10 mouse cellular contexts compared by ENCODE assay signal in the genomic region with DNA sequence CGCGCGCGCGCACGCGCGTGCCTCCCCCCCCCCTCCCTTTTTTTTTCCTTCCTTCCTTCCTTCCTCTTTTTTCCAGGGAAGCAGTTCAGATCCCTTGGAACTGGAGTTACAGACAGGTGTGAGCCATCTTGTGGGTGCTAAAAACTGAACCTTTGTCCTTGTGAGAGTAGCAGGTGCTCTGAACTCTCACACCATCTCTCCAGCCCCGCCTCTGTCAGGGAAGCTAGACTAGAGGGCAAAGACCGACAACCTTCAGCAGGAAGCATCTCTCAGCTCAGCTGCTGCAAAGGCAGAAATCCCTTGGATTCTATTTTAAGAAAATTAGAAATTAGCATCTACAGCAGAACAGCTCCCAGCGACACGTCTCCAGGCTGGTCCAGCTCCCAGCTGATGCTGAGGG. TPM values are rescaled to one million over a fixed set of nuclear protein-coding genes. Genes with fewer than 3 reads are reported as not detected.
DNase-seq lines count a peak whose midpoint lies in the region; ATAC-seq and TF ChIP-seq lines count a peak whose summit lies in the region.
"Had no signal": no experiment of that assay in that cellular context is flagged by ENCODE, and none has a peak within 500 bp of the region (broad histone marks: within the 10 kb centered on the region; RNA-seq: fewer than 3 reads in every experiment).

No protein-coding gene starts in this region.

- H3K4me3 ChIP-seq in gastrocnemius, adult 2 months, result peak overlapping the region; percentile 28; the same call in 1 of the 2 replicates
- H3K4me3 ChIP-seq in lung, embryonic 14.5 days (ENCODE audit: low read depth, low read length), result no peak overlapping the region
- no peak overlapping the region for H3K4me3 ChIP-seq in midbrain, postnatal 0 days (ENCODE audit: low read depth, low read length)
- H3K4me3 ChIP-seq: megakaryocyte, embryonic 14.5 days had no signal

- no peak overlapping the region for H3K27ac ChIP-seq in gastrocnemius, adult 2 months
- peak overlapping the region; percentile 20; the same call in 1 of the 2 replicates for H3K27ac ChIP-seq in lung, embryonic 14.5 days (ENCODE audit: low read depth)
- no peak overlapping the region for H3K27ac ChIP-seq in midbrain, postnatal 0 days (ENCODE audit: low read depth, low read length)

- intact Hi-C loops in gastrocnemius, adult 2 months (cut with DNase I), result no loop called here
- intact Hi-C loops in gastrocnemius, postnatal 14 days (cut with DNase I; ENCODE audit: low total_unique reads), result no loop called here

- no peak for ATAC-seq in lung, embryonic 14.5 days (ENCODE audit: insufficient read depth)
- no peak for ATAC-seq in midbrain, postnatal 0 days (ENCODE audit: low FRiP score)

- no peaks in the 10 kb centered on the region for H3K9me3 ChIP-seq in lung, embryonic 14.5 days (ENCODE audit: low read depth, low read length)
- no peaks in the 10 kb centered on the region for H3K9me3 ChIP-seq in midbrain, postnatal 0 days (ENCODE audit: low read length)
- H3K9me3 ChIP-seq: megakaryocyte, embryonic 14.5 days had no signal

- H3K4me2 ChIP-seq in lung, embryonic 14.5 days, result peak overlapping the region; percentile 31; the same call in 1 of the 2 replicates
- no peak overlapping the region for H3K4me2 ChIP-seq in midbrain, postnatal 0 days (ENCODE audit: low read depth, low read length, poor library complexity, severe bottlenecking)

- H3K27me3 ChIP-seq in lung, embryonic 14.5 days (ENCODE audit: insufficient read depth, low read length), result no peaks in the 10 kb centered on the region
- no peaks in the 10 kb centered on the region for H3K27me3 ChIP-seq in midbrain, postnatal 0 days (ENCODE audit: insufficient read depth, low read length)
- H3K27me3 ChIP-seq: megakaryocyte, embryonic 14.5 days had no signal

- no peak for DNase-seq in gastrocnemius, adult 2 months
- no peak for DNase-seq in gastrocnemius, postnatal 14 days
- DNase-seq in lung, embryonic 14.5 days, result no peak
- DNase-seq in lung, postnatal 25 days (ENCODE audit: low spot score), result no peak
- peak; percentile 36 for DNase-seq in kidney, postnatal 14 days
- peak; percentile 24 for DNase-seq in thymus, postnatal 25 days
- DNase-seq in midbrain, postnatal 0 days (ENCODE audit: low spot score), result no peak
- DNase-seq in cerebellum, postnatal 4 days (ENCODE audit: low spot score in 2 of 2), result no peak
- DNase-seq: cerebellum, postnatal 10 days had no signal

- H3K36me3 ChIP-seq in lung, embryonic 14.5 days (ENCODE audit: insufficient read depth), result peaks cover 7% of the 10 kb centered on the region; the same call in 1 of the 2 replicates
- H3K36me3 ChIP-seq in midbrain, postnatal 0 days (ENCODE audit: insufficient read depth, low read length), result no peaks in the 10 kb centered on the region

- 76% methylated on average over 12 of the region's 12 CpGs for WGBS in lung, embryonic 14.5 days
- WGBS in midbrain, postnatal 0 days, result 86% methylated on average over 12 of the region's 12 CpGs

- no peak for TF ChIP-seq CTCF in gastrocnemius, adult 2 months (IDR thresholded peaks at IDR 0.05)
- TF ChIP-seq CTCF in lung, embryonic 14.5 days (IDR thresholded peaks at IDR 0.05; ENCODE audit: low read depth), result no peak
- TF ChIP-seq CTCF in midbrain, postnatal 0 days (IDR thresholded peaks at IDR 0.05), result no peak

- peaks cover 11% of the 10 kb centered on the region for H3K4me1 ChIP-seq in lung, embryonic 14.5 days (ENCODE audit: insufficient read depth)
- H3K4me1 ChIP-seq in midbrain, postnatal 0 days (ENCODE audit: insufficient read depth, low read length), result peaks cover 6% of the 10 kb centered on the region; the same call in 1 of the 2 replicates

- H3K9ac ChIP-seq in lung, embryonic 14.5 days, result no peak overlapping the region
- H3K9ac ChIP-seq in midbrain, postnatal 0 days (replicated peaks; ENCODE audit: low read length, poor library complexity, severe bottlenecking), result no peak overlapping the region; the same call in 1 of the 2 replicates

RNA-seq across cellular contexts. Expression of a gene that starts 4.0 kb away (rescaled TPM):
- total RNA-seq in gastrocnemius, adult 2 months (2021), result 10 to 100 TPM; 13.7 to 20.3 TPM
- 10 to 100 TPM; 19.1 to 22.9 TPM for total RNA-seq in gastrocnemius, postnatal 14 days (2021)
- polyA plus RNA-seq in lung, embryonic 14.5 days (2014; fragmentation: Nextera tagmentation; extraction: Ambion mirVana), result 189 and 200 TPM in 2 replicates
- 63.0 and 79.1 TPM in 2 replicates for total RNA-seq in midbrain, postnatal 0 days (2014; rRNA removed)
- polyA plus RNA-seq in midbrain, postnatal 0 days (2015; fragmentation: Nextera tagmentation; extraction: Ambion mirVana), result 200 and 206 TPM in 2 replicates

RNA-seq across cellular contexts. Expression of a gene that starts 43.4 kb away (rescaled TPM):
- total RNA-seq in gastrocnemius, adult 2 months (2021), result 10 to 100 TPM; 17.8 to 18.5 TPM
- 10 to 100 TPM; 17.5 to 19.6 TPM for total RNA-seq in gastrocnemius, postnatal 14 days (2021)
- 56.1 and 59.4 TPM in 2 replicates for polyA plus RNA-seq in lung, embryonic 14.5 days (2014; fragmentation: Nextera tagmentation; extraction: Ambion mirVana)
- 24.3 and 32.9 TPM in 2 replicates for total RNA-seq in midbrain, postnatal 0 days (2014; rRNA removed)
- polyA plus RNA-seq in midbrain, postnatal 0 days (2015; fragmentation: Nextera tagmentation; extraction: Ambion mirVana), result 89.8 and 104 TPM in 2 replicates

Comparison
In these comparisons a context has a peak if more than half of its experiments do, and no peak if none do; other contexts are left out.
1. DNase-seq: peak in kidney, postnatal 14 days (single experiment) and thymus, postnatal 25 days (single experiment); none in gastrocnemius, adult 2 months (single experiment), gastrocnemius, postnatal 14 days (single experiment), lung, embryonic 14.5 days (single experiment), lung, postnatal 25 days (single experiment), midbrain, postnatal 0 days (single experiment) and cerebellum, postnatal 4 days (0 of 2).